ENCODE assay signal across 17 mouse cellular contexts in genomic region chr1:60035044-60035443, GRCm38 (mm10). TPM values are rescaled to one million over a fixed set of nuclear protein-coding genes. Genes with fewer than 3 reads are reported as not detected.
A peak's percentile ranks its signal among the peaks of the same experiment; 100 is the strongest.
DNase-seq lines count a peak whose midpoint lies in the region; ATAC-seq lines count a peak whose summit lies in the region.
"Had no signal": no experiment of that assay in that cellular context is flagged by ENCODE, and none has a peak within 500 bp of the region (broad histone marks: within the 10 kb centered on the region; RNA-seq: fewer than 3 reads in every experiment).

No protein-coding gene starts in this region.

- DNase-seq in frontal cortex, postnatal 10 days (ENCODE audit: low spot score in 2 of 2), result no peak
- DNase-seq in left cerebral cortex, adult 18-20 months (ENCODE audit: low spot score in 2 of 2), result peak; percentile 25 to 36
- no peak for DNase-seq in left cerebral cortex, postnatal 4 days
- peak; percentile 37 for DNase-seq in brain, embryonic 18.5 days (ENCODE audit: low read depth, low spot score)
- DNase-seq in layer of hippocampus, adult 9-10 months (ENCODE audit: low spot score), result peak; percentile 55
- DNase-seq in spleen, postnatal 4 days (ENCODE audit: low spot score in 2 of 2), result no peak
- no peak for DNase-seq in c-Kit-positive CD71-positive TER-119-positive erythroid progenitor cells, embryonic 14.5 days (ENCODE audit: low spot score)
- DNase-seq: adrenal gland, postnatal 10 days; cerebellum, postnatal 14 days; gastrocnemius, adult 2 months; kidney, adult 18-20 months; kidney, postnatal 14 days; lung, embryonic 14.5 days; midbrain, embryonic 14.5 days; thymus, postnatal 25 days had no signal

- intact Hi-C loops in left cerebral cortex, postnatal 4 days (cut with DNase I), result no loop called here

- peak; percentile 96 for ATAC-seq in frontal cortex, adult (ENCODE audit: low TSS enrichment)
- ATAC-seq: liver, embryonic 12.5 days had no signal

RNA-seq across cellular contexts. Expression of gene Ica1l, which starts 7.9 kb away (rescaled TPM):
- total RNA-seq in left cerebral cortex, adult 18-20 months (2021), result 10 to 100 TPM; 37.9 to 40.2 TPM
- total RNA-seq in left cerebral cortex, postnatal 4 days (2021), result 10 to 100 TPM; 49.5 to 54.3 TPM

Comparison
In these comparisons a context has a peak if more than half of its experiments do, and no peak if none do; other contexts are left out.
1. DNase-seq: peak in left cerebral cortex, adult 18-20 months (2 of 2), brain, embryonic 18.5 days (single experiment) and layer of hippocampus, adult 9-10 months (single experiment); none in frontal cortex, postnatal 10 days (0 of 2), left cerebral cortex, postnatal 4 days (single experiment), spleen, postnatal 4 days (0 of 2) and c-Kit-positive CD71-positive TER-119-positive erythroid progenitor cells, embryonic 14.5 days (single experiment).